Mouse (Mus musculus) small intestine, adult 2 months (tissue): ENCODE measurements around the gene Pbp2.

Experiments used
- CTCF ChIP-seq: fragments of 200-500 bp; IDR thresholded peaks from 2 replicates; pipeline ENCODE4 v1.5.1; 2012; ENCODE audit warnings: low read depth, mild to moderate bottlenecking, control low read depth, inconsistent platforms, low read length, moderate library complexity, mixed read lengths; ENCODE audit not compliant: insufficient replicate concordance, insufficient read length; ENCODE audit errors: extremely low read depth
- POLR2A ChIP-seq: fragments of 200-500 bp; IDR thresholded peaks from 2 replicates; pipeline ENCODE4 v1.6.1; 2012; ENCODE audit warnings: low read depth, mild to moderate bottlenecking, control low read depth, inconsistent platforms, low read length, moderate library complexity

GRCm38 (mm10) chr6:135336376-135336775 lies 26.2 kb upstream of the Pbp2 start:
- TF ChIP-seq POLR2A (no peak), CTCF (no peak)
